Mouse (Mus musculus): Measurements from ENCODE around the gene Gan.

Gene Gan

GRCm38 (mm10) chr8:117159031-117159430 lies 1.1 kb downstream of the Gan start:
- DNase-seq: no peak

GRCm38 (mm10) chr8:117164912-117165311 lies 7.0 kb downstream of the Gan start:
- DNase-seq: no peak

- DNase-seq: no peak
These were observed 7.6 kb downstream of the Gan start for GRCm38 (mm10) chr8:117165542-117165941.

GRCm38 (mm10) chr8:117166515-117166914 lies 8.6 kb downstream of the Gan start:
- no peak for DNase-seq

GRCm38 (mm10) chr8:117167243-117167883 lies 9.4 kb downstream of the Gan start:
- no peak for DNase-seq

- DNase-seq: no peak
These were observed 10.4 kb downstream of the Gan start for GRCm38 (mm10) chr8:117168378-117168777.

GRCm38 (mm10) chr8:117171826-117172225 lies 13.9 kb downstream of the Gan start:
- DNase-seq: no peak

GRCm38 (mm10) chr8:117172904-117173303 lies 15.0 kb downstream of the Gan start:
- no peak for DNase-seq

- no peak for DNase-seq
These were observed 15.8 kb downstream of the Gan start for GRCm38 (mm10) chr8:117173690-117174089.

- DNase-seq: no peak
These were observed 16.6 kb downstream of the Gan start for GRCm38 (mm10) chr8:117174536-117174935.

- DNase-seq: no peak
These were observed 18.4 kb downstream of the Gan start for GRCm38 (mm10) chr8:117176308-117176707.

- no peak for DNase-seq
These were observed 19.3 kb downstream of the Gan start for GRCm38 (mm10) chr8:117177236-117177635.

GRCm38 (mm10) chr8:117178039-117178438 lies 20.1 kb downstream of the Gan start:
- DNase-seq: no peak

- no peak for DNase-seq
These were observed 20.7 kb downstream of the Gan start for GRCm38 (mm10) chr8:117178676-117179075.

- DNase-seq: peak; percentile 46
These were observed 24.8 kb downstream of the Gan start for GRCm38 (mm10) chr8:117182746-117183145.

- no peak for DNase-seq
These were observed 25.9 kb downstream of the Gan start for GRCm38 (mm10) chr8:117183664-117184377.

GRCm38 (mm10) chr8:117194355-117194754 lies 36.4 kb downstream of the Gan start:
- no peak for DNase-seq

GRCm38 (mm10) chr8:117196593-117196992 lies 38.7 kb downstream of the Gan start:
- no peak for DNase-seq

GRCm38 (mm10) chr8:117197551-117197950 lies 39.6 kb downstream of the Gan start:
- no peak for DNase-seq

- DNase-seq: peak; percentile 68
These were observed 40.4 kb downstream of the Gan start for GRCm38 (mm10) chr8:117198141-117198935.

GRCm38 (mm10) chr8:117199658-117200057 lies 41.7 kb downstream of the Gan start:
- no peak for DNase-seq

- no peak for DNase-seq
These were observed 42.4 kb downstream of the Gan start for GRCm38 (mm10) chr8:117200346-117200745.

- no peak for DNase-seq
These were observed 42.9 kb downstream of the Gan start for GRCm38 (mm10) chr8:117200803-117201202.
